Mouse (Mus musculus) layer of hippocampus, adult 9-10 months (tissue): Measurements from ENCODE around the gene Msrb3.
"Not testable (repeated sequence)": the region's sequence is repeated elsewhere in the genome, so short reads cannot be mapped to it uniquely, and the experiment has no call there.

Source experiments
- DNase-seq: peaks from one replicate; pipeline ENCODE4 v3.0.0; 2022; ENCODE audit warnings: low spot score

Gene Msrb3

DNA sequence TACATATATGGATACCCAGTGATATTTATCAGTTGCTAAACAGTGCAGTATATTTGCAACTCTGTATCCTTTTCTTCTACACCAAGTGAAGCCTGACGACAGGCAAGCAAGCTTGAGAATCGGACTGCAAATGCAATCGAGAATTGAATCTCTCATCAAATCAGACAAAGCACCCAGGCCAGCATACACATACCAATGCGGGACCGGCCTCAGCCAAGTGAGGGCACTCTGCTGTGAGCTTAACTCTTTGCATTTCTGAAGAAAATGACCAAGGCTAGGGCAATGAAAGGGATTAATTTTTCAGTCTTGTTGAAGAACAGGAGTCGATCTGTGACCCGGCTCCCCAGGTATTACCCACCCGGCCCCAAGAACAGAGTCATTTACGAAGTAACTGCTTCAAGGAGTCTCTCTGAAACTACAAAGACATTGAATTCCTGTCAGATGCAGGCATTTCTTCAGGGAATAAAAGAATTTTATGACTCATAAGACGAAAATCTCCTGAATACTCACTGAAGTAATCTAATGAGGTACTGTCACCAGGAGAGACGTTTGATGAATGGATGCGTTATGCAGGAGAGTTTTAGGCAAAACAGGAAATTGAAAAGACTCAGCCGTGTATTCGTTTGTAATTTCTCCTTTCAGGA, 88.7 kb downstream of the Msrb3 start:
- DNase-seq = no peak

DNA sequence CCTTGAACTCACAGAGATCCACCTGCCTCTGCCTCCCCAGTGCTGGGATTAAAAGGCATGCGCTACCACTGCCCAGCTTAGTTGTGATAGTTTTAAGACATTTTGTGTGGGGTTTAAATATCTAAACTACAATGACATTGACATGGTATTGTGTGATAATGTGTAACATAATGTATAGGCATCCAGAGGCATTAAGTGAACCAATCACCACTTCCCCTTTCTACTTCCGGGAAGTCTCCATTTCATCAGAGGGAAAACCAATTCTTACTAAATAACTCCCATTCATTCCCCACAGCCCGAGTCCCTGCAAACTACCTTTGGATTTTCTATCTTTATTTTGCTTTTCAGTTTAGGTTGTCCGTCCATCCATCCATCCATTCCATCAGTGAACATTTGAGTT, 90.7 kb downstream of the Msrb3 start:
- DNase-seq = no peak

DNA sequence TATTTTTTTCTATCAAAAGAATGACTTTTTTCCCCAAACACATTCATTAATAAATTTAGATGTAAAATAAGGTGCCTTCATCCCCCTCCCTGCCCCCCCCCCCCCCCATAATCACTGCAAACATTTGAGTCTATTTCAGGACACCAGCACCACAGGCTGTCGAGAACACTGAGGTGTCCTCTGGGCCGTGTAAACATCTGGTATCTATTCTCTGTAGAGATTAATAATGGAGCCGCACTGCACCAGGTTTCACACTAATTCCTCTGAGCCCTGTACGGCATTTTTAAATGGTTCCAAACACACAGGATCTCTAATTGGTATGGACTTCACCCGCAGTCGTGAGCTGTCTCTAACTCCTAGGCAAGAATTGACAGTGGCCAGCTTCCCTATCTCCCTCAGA, 97.8 kb downstream of the Msrb3 start:
- DNase-seq = no peak

DNA sequence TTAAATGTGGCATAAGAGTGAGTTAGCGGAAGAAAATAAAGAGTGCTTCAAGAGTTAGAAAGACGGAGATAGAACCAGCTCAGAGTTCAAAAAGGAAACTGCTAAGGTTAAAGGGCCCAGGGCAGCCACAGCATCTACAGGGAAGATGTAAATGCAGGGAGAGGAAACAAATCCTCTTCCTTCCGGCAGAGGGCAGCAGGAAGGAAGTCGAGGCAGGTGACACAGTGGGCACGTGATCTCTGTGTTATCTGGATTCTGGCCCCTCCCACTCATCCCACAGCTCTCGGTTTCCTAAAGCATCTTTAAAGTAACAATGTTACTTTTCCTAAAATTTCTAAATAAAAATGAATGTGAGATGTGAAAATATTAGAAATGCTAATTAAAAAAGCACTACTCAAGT, 99.4 kb downstream of the Msrb3 start:
- DNase-seq = no peak

DNA sequence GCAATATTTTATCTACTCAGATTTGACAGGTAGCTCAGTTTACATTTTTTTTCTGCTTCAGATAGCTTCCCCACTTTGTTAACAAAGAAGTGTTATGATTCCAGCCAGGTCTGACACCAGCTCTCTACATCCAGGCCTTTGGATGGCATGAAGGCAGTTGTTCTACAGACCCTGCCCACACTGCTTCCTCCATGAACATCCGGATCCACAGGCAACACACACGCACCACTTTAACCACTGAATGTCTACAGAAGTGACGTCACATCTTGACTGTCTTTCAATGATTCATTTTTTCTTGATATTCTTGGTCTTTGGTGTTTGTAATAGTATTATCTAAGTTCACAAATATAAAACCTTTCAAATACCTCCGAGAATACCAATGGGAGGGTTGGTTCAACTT, 102.2 kb downstream of the Msrb3 start:
- no peak for DNase-seq

DNA sequence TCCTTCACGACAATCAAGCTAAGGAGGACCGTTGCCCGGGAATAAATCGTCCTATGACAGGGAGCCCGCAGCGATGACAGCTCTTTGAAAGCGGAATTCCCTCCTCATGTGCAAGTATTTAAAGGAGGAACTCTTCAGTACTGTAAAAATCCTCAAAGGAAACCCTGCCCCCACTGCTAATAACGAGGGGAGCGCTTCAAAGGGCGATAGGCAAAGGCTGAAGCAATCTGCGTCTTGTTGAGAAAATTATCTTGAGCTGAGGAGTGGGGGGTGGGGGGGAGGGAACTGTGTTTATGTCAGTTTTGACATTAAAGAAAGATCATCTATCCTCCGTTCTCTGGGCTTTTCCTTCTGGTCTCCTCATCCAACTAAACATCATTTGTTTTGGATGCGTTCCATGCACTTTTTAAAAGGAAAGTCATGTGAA, 104.5 kb downstream of the Msrb3 start:
- DNase-seq = no peak

DNA sequence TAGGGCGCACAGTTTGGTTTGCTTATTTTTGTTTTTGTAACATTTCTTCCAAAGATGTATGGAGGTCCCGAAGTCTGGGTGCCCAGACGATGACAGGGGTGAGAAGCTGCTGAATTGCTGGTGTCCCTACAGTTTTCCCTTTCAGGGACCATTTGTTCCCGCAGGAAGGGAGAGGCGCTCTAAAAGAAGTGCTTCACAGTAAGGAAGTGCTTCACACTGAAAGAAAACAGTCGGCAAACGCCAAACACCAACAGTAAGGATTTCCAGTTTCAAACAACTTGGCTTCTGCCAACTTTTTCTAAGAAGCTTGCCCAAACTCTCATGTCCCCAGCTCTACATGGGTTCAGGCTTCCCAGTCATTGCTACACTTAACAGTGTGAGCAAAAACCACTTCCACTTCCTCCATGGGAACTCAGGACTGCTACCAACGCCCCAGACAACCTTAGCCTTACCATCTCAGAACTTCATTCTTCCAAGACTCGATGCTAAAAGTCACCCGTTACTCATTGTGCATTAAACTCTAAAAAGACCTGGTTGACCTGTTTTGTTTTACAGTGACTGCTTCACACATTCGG, 106.6 kb downstream of the Msrb3 start:
- DNase-seq = no peak

DNA sequence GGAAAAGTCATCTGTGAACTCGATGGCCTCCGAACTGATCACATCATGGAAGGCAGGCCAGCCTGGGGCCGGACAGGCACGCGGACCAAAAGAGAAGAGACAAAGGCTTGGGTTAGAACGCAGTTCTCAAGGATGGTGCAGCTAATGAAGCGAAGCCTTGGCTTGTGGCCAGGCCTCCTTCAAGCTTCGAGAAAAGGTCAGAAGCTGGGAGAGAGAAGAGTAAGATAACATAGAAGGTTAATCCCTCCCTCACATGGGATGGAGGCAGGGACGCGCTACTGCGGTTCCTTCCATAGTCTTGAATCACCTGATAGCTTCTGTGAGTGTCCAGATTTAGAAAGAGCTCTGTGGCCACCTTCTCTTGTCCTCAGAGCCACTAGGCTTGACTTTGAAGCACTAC, 107.5 kb downstream of the Msrb3 start:
- no peak for DNase-seq

DNA sequence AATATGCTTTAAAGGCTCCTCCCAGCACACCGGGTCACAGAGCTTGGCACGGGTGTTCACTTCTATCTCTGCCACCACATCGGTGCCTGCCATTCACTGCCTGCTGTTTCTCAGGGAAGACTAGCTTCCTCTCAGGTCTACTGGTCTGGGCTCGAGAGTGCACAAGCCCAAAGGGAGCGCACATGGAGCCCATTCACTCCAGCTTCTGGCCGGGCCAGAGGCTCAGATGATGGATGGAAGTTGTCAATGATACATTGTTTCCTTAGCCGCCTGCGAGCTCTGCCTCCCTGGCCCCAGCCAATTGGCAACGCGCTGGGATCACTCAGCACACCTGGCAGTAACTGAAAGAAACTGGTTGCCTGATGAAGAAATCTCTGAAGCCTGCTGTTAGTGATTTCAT, 111.7 kb downstream of the Msrb3 start:
- no peak for DNase-seq

DNA sequence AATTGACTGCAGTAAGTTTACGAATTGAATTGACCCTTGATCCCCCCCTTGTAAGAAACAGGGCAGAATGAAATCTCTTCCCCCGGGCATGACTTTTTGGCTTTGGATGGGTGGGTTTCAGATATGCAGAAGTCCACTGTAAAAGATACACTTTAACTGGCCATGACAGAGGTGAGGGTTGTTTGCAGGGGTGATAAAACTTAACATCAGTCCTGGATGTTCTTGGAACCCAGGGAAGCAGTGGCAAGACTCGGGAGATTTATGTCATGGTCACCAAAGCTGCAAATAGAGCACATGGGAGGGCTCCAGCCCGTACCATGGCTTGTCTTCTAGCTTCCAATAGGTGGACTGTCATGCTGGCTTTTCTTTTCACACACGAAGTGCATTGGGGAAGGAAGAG, 114.4 kb downstream of the Msrb3 start:
- DNase-seq = no peak

DNA sequence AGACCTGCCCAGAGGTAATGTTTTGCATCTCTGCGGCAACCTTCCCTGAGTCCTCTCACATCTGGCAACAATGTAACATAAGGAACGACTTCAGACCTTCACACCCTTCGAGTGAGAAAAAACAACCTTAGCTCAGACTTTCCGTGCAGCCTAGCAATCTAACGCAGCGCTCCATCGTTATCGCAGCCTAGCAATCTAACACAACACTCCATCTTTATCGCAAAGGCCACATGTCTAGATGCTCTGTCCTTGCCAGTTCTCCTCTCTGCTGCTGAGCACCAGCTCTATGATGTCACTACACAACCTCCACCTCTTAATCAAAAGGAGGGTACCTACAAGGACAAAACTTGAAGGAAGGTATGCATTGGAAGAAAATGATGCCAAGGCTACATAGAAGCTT, 115.5 kb downstream of the Msrb3 start:
- no peak for DNase-seq

DNA sequence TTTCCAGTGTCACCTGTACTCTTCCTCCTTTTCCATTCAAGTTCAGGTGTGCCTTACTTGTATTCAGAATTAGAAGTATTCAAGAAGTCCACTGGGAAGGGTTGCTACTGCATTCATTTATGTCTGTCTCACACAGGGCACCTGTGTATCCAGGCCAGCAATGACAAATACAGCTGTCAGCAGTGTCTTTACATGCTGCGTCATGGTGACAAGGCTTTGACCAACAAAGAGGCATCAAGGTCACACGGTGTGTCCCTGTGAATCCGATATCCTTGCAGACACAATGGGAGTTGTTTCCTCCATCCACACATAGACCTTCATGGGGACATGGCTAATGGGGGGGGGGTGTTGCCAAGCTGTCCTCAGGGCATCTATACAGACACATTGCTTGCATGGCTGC, 121.4 kb downstream of the Msrb3 start:
- no peak for DNase-seq

DNA sequence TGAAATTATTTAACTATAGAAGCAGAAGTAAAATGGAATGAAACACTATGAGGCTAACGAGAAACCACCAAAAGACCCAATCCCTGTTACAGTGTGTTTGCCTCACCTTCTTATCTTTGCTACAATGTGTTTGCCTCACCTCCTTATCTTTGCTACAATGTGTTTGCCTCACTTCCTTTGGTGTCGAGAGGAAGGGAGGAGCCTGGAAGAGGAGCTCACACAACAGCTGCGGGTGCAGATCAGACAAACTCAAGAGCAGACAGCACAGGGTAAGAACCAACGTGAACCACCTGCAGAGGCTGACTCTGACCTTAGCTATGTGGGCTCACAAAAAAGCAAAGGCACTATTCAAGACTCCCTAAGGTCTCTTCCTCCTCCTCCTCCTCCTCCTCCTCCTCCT, 123.5 kb downstream of the Msrb3 start:
- DNase-seq = no peak

DNA sequence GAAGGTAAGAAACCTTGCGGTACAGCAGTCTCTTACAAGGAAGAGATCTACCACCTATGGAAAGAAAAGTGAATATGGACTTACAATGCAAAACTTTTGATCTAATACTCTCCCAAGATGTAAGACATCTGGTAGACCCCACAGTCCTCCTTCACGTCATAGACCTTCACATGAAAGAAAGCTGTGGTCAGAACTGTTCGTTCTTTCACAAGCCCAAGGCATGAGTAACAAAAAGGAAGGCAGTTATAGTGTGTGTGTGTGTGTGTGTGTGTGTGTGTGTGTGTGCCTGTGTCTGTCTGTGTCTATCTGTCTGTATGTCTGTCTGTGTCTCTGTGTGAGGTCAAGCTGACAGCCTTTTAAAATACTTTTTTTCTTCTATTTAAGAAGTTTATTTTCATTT, 131.5 kb downstream of the Msrb3 start:
- no peak for DNase-seq

DNA sequence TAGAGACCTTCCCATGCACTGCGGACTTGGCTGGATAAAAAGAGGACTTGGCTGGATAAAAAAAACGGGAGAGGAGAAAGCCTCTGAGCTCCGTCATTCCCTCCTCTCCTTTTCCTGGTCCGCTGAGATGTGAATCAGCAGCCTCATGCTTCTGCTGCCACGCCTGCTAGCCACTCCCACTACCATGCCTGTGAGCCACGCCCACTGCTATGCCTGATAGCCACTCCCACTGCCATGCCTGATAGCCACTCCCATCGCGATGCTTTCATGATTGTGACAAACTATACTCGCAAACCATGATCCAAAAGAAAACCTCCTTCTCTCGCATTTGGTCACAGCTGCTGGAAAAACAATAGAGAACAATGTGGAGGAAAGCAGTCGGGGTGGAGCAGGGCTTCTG, 133.5 kb downstream of the Msrb3 start:
- DNase-seq = no peak

DNA sequence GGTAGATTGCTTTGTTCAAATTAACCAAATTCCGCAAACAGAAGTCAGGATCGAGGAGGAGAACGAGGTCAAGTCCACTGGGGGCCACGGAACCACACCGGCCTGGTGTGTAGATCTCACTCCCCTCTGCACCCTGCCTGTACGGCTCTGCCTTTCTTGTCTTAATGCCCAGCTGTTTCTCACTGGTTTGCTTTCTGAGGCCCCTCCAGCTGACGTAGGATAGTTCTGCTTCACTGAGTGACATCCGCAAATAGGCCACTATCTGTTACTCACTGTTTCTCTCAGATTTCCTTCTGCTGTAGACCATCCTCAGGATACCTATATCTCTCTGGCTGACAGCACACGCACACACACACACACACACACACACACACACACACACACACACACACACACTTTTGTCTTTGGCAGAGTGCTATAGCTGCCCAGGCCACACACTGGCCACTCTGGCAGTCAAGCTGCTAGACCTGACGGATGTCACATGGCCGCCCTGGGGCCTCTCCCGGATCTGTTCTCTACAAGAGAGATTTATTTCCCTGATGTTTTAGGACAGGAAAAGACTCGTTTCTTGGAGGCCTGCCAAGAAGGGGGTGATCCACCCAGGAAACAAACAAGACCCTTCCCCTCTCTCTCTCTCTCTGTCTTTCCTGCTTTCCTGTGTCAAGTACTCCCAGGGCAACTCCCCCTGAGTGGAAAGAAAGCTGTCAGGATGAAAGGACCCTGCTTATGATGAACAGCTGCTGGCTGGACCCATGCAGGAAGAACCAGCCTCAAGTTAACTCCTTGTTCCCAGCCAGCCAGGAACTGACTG, 135.0 kb downstream of the Msrb3 start:
- DNase-seq = no peak

DNA sequence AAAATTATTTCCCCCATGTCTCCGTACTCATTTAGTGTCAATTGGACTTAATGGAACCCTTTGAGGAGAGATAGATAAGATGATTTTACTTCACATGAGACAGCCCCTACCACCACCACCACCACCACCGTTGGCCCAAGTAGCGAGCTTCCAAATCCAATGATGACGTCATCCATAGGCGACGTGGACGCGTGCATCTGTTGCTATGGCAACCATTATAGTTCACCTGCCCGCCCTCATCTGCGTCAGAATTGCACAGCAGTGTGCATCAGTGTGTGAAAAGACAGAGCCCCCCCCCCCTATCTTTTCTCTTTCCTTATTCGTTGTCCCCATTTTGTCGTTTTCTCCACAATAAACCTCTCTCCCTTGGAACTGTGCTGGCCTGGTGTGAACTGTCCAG, 135.9 kb downstream of the Msrb3 start:
- no peak for DNase-seq

DNA sequence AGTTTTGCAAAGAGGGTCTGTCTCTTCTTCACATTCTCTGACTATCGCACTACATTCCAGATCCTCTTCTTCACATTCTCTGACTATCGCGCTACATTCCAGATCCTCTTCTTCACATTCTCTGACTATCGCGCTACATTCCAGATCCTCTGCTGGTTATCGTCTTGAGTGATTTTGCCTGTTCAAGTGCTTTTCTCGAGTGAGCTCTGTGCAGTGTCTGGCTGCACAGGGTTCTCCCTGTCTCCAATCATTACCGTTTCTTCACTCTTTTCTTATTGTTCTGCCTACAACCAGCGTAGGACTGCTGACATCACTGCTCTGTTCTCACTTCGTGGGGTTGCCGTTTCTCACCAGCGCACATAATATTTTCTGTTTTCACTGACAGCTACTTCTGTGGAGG, 138.2 kb downstream of the Msrb3 start:
- DNase-seq = no peak

DNA sequence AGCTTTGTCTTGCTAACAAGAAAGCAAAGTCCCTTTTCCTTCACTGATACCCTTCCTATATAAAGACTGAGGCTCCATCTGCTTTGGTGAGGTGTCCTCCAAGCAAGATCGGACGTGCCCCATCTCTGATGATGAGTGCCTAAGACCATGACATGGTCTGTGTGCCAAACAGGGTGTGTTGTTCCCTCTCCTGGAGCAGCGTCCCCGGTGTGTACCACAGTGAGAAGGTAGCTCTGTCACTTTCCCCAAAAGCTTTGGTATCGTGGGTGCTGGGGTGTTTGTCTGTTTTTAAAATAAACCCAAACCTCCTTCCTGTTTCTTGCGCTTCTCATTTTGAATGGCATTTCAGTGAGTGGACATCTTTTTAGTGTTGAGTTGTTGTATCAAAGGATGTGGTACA, 139.0 kb downstream of the Msrb3 start:
- no peak for DNase-seq

DNA sequence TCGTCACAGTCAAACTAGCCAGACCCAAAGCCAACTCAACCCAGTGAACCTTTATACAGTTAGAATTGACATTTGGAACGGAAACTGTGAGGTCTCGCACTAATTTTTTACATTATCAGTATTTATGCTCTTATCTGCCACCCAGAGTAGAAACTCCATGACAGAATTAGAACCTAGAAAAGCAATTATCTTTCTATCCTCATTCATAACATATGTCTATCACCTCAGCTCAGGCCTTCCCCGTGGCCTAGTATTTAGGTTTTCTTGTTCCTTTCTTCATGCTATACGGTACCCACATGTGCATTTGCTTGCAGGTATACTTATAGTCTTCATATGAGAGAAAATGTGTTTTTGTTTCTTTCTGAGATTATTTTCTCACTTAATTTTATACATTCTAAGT, 146.4 kb downstream of the Msrb3 start:
- DNase-seq = no peak

DNA sequence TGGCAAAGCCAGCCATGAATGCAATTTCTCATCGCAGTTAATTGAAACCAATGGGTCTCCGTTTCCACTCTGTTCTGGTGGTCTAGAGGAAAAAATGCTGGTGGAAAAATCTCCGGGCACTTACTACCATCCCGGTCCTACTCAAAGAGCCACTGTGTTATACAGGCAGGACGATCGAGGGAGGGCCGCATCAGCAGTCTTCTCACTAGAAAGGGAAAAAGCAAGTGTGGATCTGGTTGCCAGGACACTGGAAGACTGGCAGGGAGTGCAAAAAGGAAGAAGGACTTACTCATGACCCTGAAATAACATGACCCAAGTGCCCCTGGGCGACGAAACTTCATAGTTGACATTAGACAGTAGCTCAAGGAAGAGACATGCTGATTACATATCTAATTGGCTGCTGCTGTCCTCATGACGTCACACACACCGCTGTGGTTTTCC, 147.1 kb downstream of the Msrb3 start:
- DNase-seq = no peak

DNA sequence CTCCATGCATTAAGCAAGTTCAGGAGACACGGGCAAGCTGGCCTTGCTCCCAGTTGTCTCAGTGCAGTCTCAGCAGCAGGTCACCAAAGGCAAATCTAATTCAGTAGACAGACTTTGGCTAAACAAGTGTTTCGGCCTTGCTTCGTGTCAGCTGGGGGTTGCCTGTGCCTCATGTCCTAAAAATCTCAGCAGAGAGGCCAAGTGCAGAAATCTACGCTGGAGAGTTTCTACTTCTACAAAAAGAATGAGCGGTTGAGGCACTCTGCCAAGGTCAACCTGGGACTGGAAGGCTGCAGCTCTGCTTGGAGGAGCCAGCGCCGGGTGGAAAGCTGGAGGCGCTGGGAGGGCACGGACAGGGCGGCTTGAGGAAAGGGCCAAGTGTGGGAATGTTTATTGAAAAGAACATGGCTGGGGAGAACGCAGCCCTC, 147.6 kb downstream of the Msrb3 start:
- DNase-seq = no peak

DNA sequence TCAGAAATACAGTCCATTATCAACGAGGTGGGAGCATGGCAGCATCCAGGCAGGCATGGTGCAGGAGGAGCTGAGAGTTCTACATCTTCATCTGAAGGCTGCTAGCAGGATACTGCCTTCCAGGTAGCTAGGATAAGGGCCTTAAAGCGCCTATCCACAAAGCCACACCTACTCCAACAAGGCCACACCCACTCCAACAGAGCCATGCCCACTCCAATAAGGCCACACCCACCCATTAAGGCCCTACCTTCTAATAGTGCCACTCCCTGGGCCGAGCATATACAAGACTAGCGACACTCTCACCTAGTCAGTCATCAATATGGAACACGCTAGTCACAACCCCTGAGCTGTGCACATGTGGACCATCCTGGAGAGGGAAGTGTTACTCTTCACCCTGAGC, 149.3 kb downstream of the Msrb3 start:
- not testable (repeated sequence) for DNase-seq

DNA sequence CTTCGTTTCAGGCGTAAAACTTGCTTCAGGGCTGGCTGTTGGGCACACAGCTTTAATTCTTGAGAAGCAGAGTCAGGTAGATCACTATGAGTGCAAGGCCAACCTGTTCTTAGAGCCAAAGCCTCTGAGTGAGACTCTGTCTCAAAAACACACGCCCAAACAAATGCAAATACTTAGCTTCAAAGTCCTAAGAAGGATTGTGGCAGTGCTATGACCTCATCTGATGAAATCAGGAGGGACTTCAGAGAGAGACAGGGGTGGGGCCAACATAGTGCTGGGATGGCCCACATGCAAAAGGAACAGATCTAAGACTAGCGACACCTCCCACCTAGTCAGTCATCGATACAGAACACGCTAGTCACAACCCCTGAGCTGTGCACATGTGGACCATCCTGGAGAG, 150.7 kb downstream of the Msrb3 start:
- DNase-seq = no peak
